Mouse (Mus musculus) granulocyte monocyte progenitor cell, adult 5-6 weeks (primary cell): ENCODE measurements around the gene Slc25a48. TPM values are rescaled to one million over a fixed set of nuclear protein-coding genes. Genes with fewer than 3 reads are reported as not detected.

Experiments used
- ATAC-seq: replicated peaks from 2 replicates; pipeline ENCODE4 v1.8.0; 2016; ENCODE audit warnings: mild to moderate bottlenecking, moderate TSS enrichment, inconsistent platforms; ENCODE audit not compliant: poor library complexity, severe bottlenecking
- total RNA-seq, 2 experiments: library from RNA; stranded (forward) in 1 of 2; stranded (reverse) in 1 of 2; fragments of 200-712, 200-1000 nt in 1 of 2; fragments of >200 nt in 1 of 2; fragmentation: Nextera tagmentation in 1 of 2; gene quantifications; 2 replicates each; pipeline ENCODE4 v1.2.3; 2014 to 2017

Gene Slc25a48
- total RNA-seq, 2 experiments from 2014 or later, result not detected

GRCm38 (mm10) chr13:56501866-56502420 lies 63.8 kb downstream of the Slc25a48 start:
- ATAC-seq, result peak; percentile 58

GRCm38 (mm10) chr13:56506871-56507496 lies 68.8 kb downstream of the Slc25a48 start:
- ATAC-seq, result peak; percentile 25; the same call in 1 of the 2 replicates

GRCm38 (mm10) chr13:56509796-56510195 lies 71.6 kb downstream of the Slc25a48 start:
- no peak for ATAC-seq

GRCm38 (mm10) chr13:56513595-56513994 lies 75.4 kb downstream of the Slc25a48 start:
- no peak for ATAC-seq

- ATAC-seq, result no peak
Observed at GRCm38 (mm10) chr13:56516311-56516710, 78.2 kb downstream of the Slc25a48 start.

- no peak for ATAC-seq
Observed at GRCm38 (mm10) chr13:56516816-56517215, 78.7 kb downstream of the Slc25a48 start.

GRCm38 (mm10) chr13:56522081-56522820 lies 84.1 kb downstream of the Slc25a48 start, which contains the start of gene Fbxl21:
Fbxl21 (plus strand) TSS chr13:56522472.
- peak; percentile 96 for ATAC-seq

GRCm38 (mm10) chr13:56522821-56523167 lies 84.6 kb downstream of the Slc25a48 start:
- ATAC-seq, result no peak

Other genes starting within 250 kb of the Slc25a48 start
- gene Neurog1, start 186.2 kb upstream of the Slc25a48 start, total RNA-seq (2014; fragmentation: Nextera tagmentation), result not detected in 2 replicates
- gene Neurog1, start 186.2 kb upstream of the Slc25a48 start, total RNA-seq (2017), result not detected in 2 replicates
- gene Cxcl14, start 141.8 kb upstream of the Slc25a48 start, total RNA-seq (2014; fragmentation: Nextera tagmentation), result 0.85 TPM in 1 of 2 replicates, not detected in the other
- gene Cxcl14, start 141.8 kb upstream of the Slc25a48 start, total RNA-seq (2017), result not detected in 2 replicates
- not detected in 2 replicates for gene Gm3045, start 11.8 kb upstream of the Slc25a48 start, total RNA-seq (2014; fragmentation: Nextera tagmentation)
- gene Gm3045, start 11.8 kb upstream of the Slc25a48 start, total RNA-seq (2017), result not detected in 2 replicates
- gene Il9, start 43.9 kb downstream of the Slc25a48 start, total RNA-seq (2014; fragmentation: Nextera tagmentation), result not detected in 2 replicates
- not detected in 2 replicates for gene Il9, start 43.9 kb downstream of the Slc25a48 start, total RNA-seq (2017)
- 1.3 TPM in 1 of 2 replicates, not detected in the other for gene Fbxl21, start 84.1 kb downstream of the Slc25a48 start, total RNA-seq (2014; fragmentation: Nextera tagmentation)
- 0.22 and 0.57 TPM in 2 replicates for gene Fbxl21, start 84.1 kb downstream of the Slc25a48 start, total RNA-seq (2017)
- not detected in 2 replicates for gene Lect2, start 110.1 kb downstream of the Slc25a48 start, total RNA-seq (2014; fragmentation: Nextera tagmentation)
- not detected in 2 replicates for gene Lect2, start 110.1 kb downstream of the Slc25a48 start, total RNA-seq (2017)
- 10.1 and 15.3 TPM in 2 replicates for gene Tgfbi, start 171.2 kb downstream of the Slc25a48 start, total RNA-seq (2014; fragmentation: Nextera tagmentation)
- 15.6 and 21.7 TPM in 2 replicates for gene Tgfbi, start 171.2 kb downstream of the Slc25a48 start, total RNA-seq (2017)